ENCODE assay signal across 16 mouse cellular contexts in genomic region chr5:143149536-143149935, GRCm38 (mm10). TPM values are rescaled to one million over a fixed set of nuclear protein-coding genes. Genes with fewer than 3 reads are reported as not detected.
"Had no signal": no experiment of that assay in that cellular context is flagged by ENCODE, and none has a peak within 500 bp of the region (broad histone marks: within the 10 kb centered on the region; RNA-seq: fewer than 3 reads in every experiment).

No protein-coding gene starts in this region.

- H3K9ac ChIP-seq: liver, embryonic 13.5 days; midbrain, embryonic 15.5 days; neural tube, embryonic 12.5 days; stomach, embryonic 15.5 days had no signal

- H3K4me3 ChIP-seq: left cerebral cortex, adult 2 months; limb, embryonic 10.5 days; liver, embryonic 13.5 days; midbrain, embryonic 15.5 days; neural tube, embryonic 12.5 days; stomach, embryonic 15.5 days had no signal

- H3K36me3 ChIP-seq: limb, embryonic 10.5 days; liver, embryonic 13.5 days; midbrain, embryonic 15.5 days; neural tube, embryonic 12.5 days; stomach, embryonic 15.5 days had no signal

- H3K27ac ChIP-seq: left cerebral cortex, adult 2 months; limb, embryonic 10.5 days; liver, embryonic 13.5 days; midbrain, embryonic 15.5 days; neural tube, embryonic 12.5 days; stomach, embryonic 15.5 days had no signal

- DNase-seq: kidney, adult 11 months; kidney, postnatal 10 days; kidney, postnatal 4 days; liver, embryonic 13.5 days; lung, adult 2 months; lung, postnatal 36 days; thymus, postnatal 4 days had no signal

- H3K9me3 ChIP-seq: limb, embryonic 10.5 days; midbrain, embryonic 15.5 days; stomach, embryonic 15.5 days had no signal

- H3K4me1 ChIP-seq: limb, embryonic 10.5 days; liver, embryonic 13.5 days; midbrain, embryonic 15.5 days; neural tube, embryonic 12.5 days; stomach, embryonic 15.5 days had no signal

- H3K4me2 ChIP-seq: liver, embryonic 13.5 days; midbrain, embryonic 15.5 days; neural tube, embryonic 12.5 days; stomach, embryonic 15.5 days had no signal

- ATAC-seq: lung, postnatal 0 days; midbrain, embryonic 15.5 days had no signal

- H3K27me3 ChIP-seq: midbrain, embryonic 15.5 days; neural tube, embryonic 12.5 days; stomach, embryonic 15.5 days had no signal

RNA-seq across cellular contexts. Expression of gene Olfr718-ps1, which starts 2.2 kb away (rescaled TPM):
- polyA plus RNA-seq: limb, embryonic 14.5 days; liver, embryonic 13.5 days; lung, adult 2 months; lung, postnatal 0 days; neural tube, embryonic 12.5 days; spleen, adult 2 months; stomach, embryonic 15.5 days had no signal

RNA-seq across cellular contexts. Expression of gene Spdye4b, which starts 31.3 kb away (rescaled TPM):
- polyA plus RNA-seq: kidney, embryonic 14.5 days; limb, embryonic 10.5 days; limb, embryonic 14.5 days; liver, embryonic 13.5 days; lung, adult 2 months; lung, postnatal 0 days; midbrain, embryonic 15.5 days; neural tube, embryonic 12.5 days; spleen, adult 2 months; stomach, embryonic 15.5 days had no signal
